Mouse (Mus musculus): ENCODE results near the gene Zfp444. TPM values are rescaled to one million over a fixed set of nuclear protein-coding genes. Genes with fewer than 3 reads are reported as not detected.
"Not testable (repeated sequence)": the region's sequence is repeated elsewhere in the genome, so short reads cannot be mapped to it uniquely, and the experiment has no call there.

The Zfp444 gene
- polyA plus RNA-seq, 1 experiment from 2014 or later = 23.7 TPM

DNA sequence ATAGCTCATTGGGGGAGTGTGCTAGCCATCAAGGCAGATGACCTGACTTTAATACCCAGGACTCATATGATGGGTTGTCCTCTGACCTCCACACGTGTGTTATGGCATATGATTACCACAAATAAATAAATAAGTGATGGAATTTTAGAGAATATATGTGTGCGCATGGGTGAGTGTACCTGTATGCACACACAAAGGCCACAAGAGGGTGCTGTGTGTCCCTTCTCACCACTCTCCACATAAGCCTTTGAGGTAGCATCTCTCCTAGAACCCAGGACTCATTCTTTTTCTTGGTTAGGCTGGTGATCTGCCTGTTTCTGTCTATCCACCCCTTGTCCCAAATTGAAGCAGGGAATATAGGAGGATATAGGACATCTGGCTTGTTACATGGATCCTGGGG, 23.8 kb downstream of the Zfp444 start:
- Histone ChIP-seq H3K27me3 (ENCODE audit: control insufficient read depth, insufficient read depth, low read length) (no peaks in the 10 kb centered on the region), H3K9me3 (ENCODE audit: control insufficient read depth, low read length) (no peaks in the 10 kb centered on the region), H3K9ac (ENCODE audit: low read length) (no peak overlapping the region), H3K4me2 (replicated peaks; ENCODE audit: low read depth) (no peak overlapping the region), H3K4me1 (replicated peaks; ENCODE audit: control insufficient read depth, insufficient read depth) (no peaks in the 10 kb centered on the region), H3K27ac (replicated peaks) (no peak overlapping the region), H3K4me3 (ENCODE audit: low read depth, low read length) (no peak overlapping the region), H3K36me3 (ENCODE audit: control insufficient read depth, insufficient read depth, low read length) (no peaks in the 10 kb centered on the region)
- no peak for ATAC-seq (ENCODE audit: low FRiP score, low TSS enrichment)
- TF ChIP-seq EP300 (optimal IDR thresholded peaks at IDR 0.05) (no peak), CTCF (IDR thresholded peaks at IDR 0.05; ENCODE audit: low read depth) (peak; percentile 50)
- DNase-seq (ENCODE audit: low spot score) = no peak
- WGBS = 35% methylated on average over 2 of the region's 2 CpGs

DNA sequence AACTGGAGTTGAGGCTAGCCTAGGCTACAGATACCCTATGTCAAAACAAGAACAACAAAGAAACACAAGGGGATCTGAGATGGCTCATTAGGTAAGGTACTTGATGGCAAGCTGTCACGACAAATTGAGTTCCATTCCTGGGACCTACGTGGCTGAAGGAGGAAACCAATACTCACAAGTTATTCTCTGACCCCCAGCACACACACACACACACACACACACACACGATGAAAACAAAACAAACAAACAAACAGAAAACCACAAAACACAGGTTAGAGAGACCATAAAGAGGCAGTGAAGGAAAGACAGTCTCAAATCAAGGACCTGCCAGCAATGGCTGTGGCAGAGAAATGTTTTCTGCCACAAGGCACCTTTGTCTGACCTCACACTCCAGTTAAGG, 24.8 kb downstream of the Zfp444 start, which contains the start of gene Galp:
Gene Galp, plus strand, starts transcription at position 301 of the 400 bp plus-strand sequence.
- no peaks in the 10 kb centered on the region for H3K4me1 ChIP-seq (replicated peaks; ENCODE audit: control insufficient read depth, insufficient read depth)
- no peak within 1 kb of the TSS for H3K4me2 ChIP-seq (replicated peaks; ENCODE audit: low read depth)
- WGBS = 61% methylated on average over 3 of the region's 3 CpGs
- H3K9me3 ChIP-seq (ENCODE audit: control insufficient read depth, low read length) = no peaks in the 10 kb centered on the region
- H3K36me3 ChIP-seq (ENCODE audit: control insufficient read depth, insufficient read depth, low read length) = no peaks in the 10 kb centered on the region
- no peak within 1 kb of the TSS for H3K4me3 ChIP-seq (ENCODE audit: low read depth, low read length)
- no peak within 1 kb of the TSS for H3K9ac ChIP-seq (ENCODE audit: low read length)
- ATAC-seq (ENCODE audit: low FRiP score, low TSS enrichment) (no peak), DNase-seq (ENCODE audit: low spot score) (no peak)
- TF ChIP-seq CTCF (IDR thresholded peaks at IDR 0.05; ENCODE audit: low read depth) = no peak
- no peak within 1 kb of the TSS for H3K27ac ChIP-seq (replicated peaks)
- no peaks in the 10 kb centered on the region for H3K27me3 ChIP-seq (ENCODE audit: control insufficient read depth, insufficient read depth, low read length)

DNA sequence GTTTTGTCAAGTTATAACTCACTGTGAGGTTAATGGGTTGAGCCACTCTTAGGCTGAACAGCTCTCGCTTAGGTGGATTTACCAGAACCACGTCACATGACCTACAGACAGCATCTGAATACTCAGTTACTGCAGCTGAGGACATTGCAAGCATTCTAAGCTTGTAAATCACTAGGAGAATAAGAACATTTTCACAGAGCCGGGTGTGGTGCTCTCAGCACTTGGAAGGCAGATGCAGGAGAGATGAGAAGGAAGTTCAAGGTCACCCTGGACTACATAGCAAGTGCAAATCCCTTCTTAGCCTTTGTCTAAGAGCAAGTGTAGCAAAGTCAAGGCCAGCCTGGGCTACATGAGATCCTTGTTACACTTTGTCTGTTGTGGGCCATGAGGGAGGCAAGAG, 32.2 kb downstream of the Zfp444 start:
- H3K9me3 ChIP-seq (ENCODE audit: control insufficient read depth, low read length) = no peaks in the 10 kb centered on the region
- no peak for DNase-seq (ENCODE audit: low spot score)
- 75% methylated on average over 3 of the region's 3 CpGs for WGBS
- no peaks in the 10 kb centered on the region for H3K27me3 ChIP-seq (ENCODE audit: control insufficient read depth, insufficient read depth, low read length)
- no peak overlapping the region for H3K27ac ChIP-seq (replicated peaks)
- H3K4me2 ChIP-seq (replicated peaks; ENCODE audit: low read depth) = no peak overlapping the region
- no peaks in the 10 kb centered on the region for H3K36me3 ChIP-seq (ENCODE audit: control insufficient read depth, insufficient read depth, low read length)
- H3K4me1 ChIP-seq (replicated peaks; ENCODE audit: control insufficient read depth, insufficient read depth) = no peaks in the 10 kb centered on the region
- H3K9ac ChIP-seq (ENCODE audit: low read length) = no peak overlapping the region
- TF ChIP-seq CTCF (IDR thresholded peaks at IDR 0.05; ENCODE audit: low read depth) (no peak), EP300 (optimal IDR thresholded peaks at IDR 0.05) (no peak)
- no peak overlapping the region for H3K4me3 ChIP-seq (ENCODE audit: low read depth, low read length)
- no peak for ATAC-seq (ENCODE audit: low FRiP score, low TSS enrichment)

DNA sequence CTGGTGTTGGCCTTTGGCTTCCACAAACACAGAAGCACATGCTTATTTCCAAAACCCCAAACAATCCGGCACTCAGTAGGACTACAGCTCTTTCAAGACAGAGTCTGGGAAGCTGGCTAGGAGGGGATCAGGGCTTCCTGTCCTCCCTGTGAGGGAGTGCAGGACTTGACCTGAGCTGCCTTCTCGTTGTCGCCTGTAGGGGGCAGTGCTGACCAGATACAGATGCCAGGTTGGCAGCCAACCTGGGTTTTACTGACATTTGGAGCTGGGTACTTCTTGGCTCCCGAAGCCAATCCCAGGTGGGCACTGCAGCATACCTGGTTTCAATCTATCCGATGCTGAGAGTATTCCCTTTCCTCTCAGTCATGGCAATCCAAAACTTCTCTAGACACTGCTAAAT, 41.1 kb downstream of the Zfp444 start:
- Histone ChIP-seq H3K27me3 (ENCODE audit: control insufficient read depth, insufficient read depth, low read length) (no peaks in the 10 kb centered on the region), H3K9me3 (ENCODE audit: control insufficient read depth, low read length) (no peaks in the 10 kb centered on the region), H3K4me2 (replicated peaks; ENCODE audit: low read depth) (no peak overlapping the region), H3K4me1 (replicated peaks; ENCODE audit: control insufficient read depth, insufficient read depth) (no peaks in the 10 kb centered on the region), H3K36me3 (ENCODE audit: control insufficient read depth, insufficient read depth, low read length) (no peaks in the 10 kb centered on the region), H3K27ac (replicated peaks) (no peak overlapping the region), H3K4me3 (ENCODE audit: low read depth, low read length) (no peak overlapping the region), H3K9ac (ENCODE audit: low read length) (no peak overlapping the region)
- WGBS = 47% methylated on average over 5 of the region's 5 CpGs
- peak; percentile 19 for DNase-seq (ENCODE audit: low spot score)
- TF ChIP-seq EP300 (optimal IDR thresholded peaks at IDR 0.05) (no peak), CTCF (IDR thresholded peaks at IDR 0.05; ENCODE audit: low read depth) (peak; percentile 52)
- no peak for ATAC-seq (ENCODE audit: low FRiP score, low TSS enrichment)

DNA sequence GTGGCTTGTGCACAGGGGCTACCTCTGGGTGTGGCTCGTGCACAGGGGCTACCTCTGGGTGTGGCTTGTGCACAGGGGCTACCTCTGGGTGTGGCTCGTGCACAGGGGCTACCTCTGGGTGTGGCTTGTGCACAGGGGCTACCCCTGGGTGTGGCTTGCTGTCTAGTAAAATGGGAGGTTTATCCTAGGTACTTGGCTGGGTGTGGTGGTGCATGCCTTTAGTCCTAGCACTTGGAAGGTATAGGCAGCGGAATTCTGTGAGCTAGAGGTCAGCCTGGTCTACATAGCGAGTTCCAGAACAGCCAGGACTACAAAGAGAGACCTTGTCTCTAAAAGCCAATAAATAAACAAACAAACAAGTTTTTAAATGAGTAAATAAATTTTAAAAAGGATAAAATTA, 42.7 kb downstream of the Zfp444 start:
- WGBS = 67% methylated on average over 3 of the region's 4 CpGs
- ATAC-seq (ENCODE audit: low FRiP score, low TSS enrichment) = not testable (repeated sequence)

DNA sequence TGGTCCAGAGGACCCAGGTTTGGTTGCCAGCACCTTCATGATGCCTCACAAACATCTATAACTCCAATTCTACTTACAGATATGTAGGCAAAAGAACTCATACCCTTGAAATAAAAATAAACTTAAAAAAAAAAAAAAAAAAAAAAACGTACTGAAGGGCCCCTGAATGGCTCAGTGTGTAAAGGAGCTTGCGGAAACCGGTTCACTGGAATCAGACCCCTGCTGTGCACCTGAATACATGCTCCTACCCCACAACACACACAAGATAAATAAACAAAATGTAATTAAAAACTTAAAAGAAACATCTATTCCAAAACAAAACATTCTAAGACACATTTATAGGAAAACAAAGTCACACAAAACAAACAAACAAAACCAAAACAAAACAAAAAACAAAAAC, 48.1 kb downstream of the Zfp444 start:
- 47% methylated on average over 3 of the region's 3 CpGs for WGBS

More for the DNA sequence above, 42.7 kb downstream of the Zfp444 start:
- not testable (repeated sequence) for H3K4me2 ChIP-seq (replicated peaks; ENCODE audit: low read depth); H3K36me3 ChIP-seq (ENCODE audit: control insufficient read depth, insufficient read depth, low read length); H3K27me3 ChIP-seq (ENCODE audit: control insufficient read depth, insufficient read depth, low read length); H3K4me1 ChIP-seq (replicated peaks; ENCODE audit: control insufficient read depth, insufficient read depth); H3K4me3 ChIP-seq (ENCODE audit: low read depth, low read length); DNase-seq (ENCODE audit: low spot score); H3K27ac ChIP-seq (replicated peaks); H3K9ac ChIP-seq (ENCODE audit: low read length); H3K9me3 ChIP-seq (ENCODE audit: control insufficient read depth, low read length)

More for the DNA sequence above, 48.1 kb downstream of the Zfp444 start:
- H3K27me3 ChIP-seq (ENCODE audit: control insufficient read depth, insufficient read depth, low read length) = no peaks in the 10 kb centered on the region
- H3K27ac ChIP-seq (replicated peaks) = no peak overlapping the region
- no peaks in the 10 kb centered on the region for H3K4me1 ChIP-seq (replicated peaks; ENCODE audit: control insufficient read depth, insufficient read depth)
- H3K9ac ChIP-seq (ENCODE audit: low read length) = no peak overlapping the region
- H3K4me2 ChIP-seq (replicated peaks; ENCODE audit: low read depth) = no peak overlapping the region
- TF ChIP-seq CTCF (IDR thresholded peaks at IDR 0.05; ENCODE audit: low read depth) (no peak), EP300 (optimal IDR thresholded peaks at IDR 0.05) (no peak)
- no peaks in the 10 kb centered on the region for H3K9me3 ChIP-seq (ENCODE audit: control insufficient read depth, low read length)
- no peaks in the 10 kb centered on the region for H3K36me3 ChIP-seq (ENCODE audit: control insufficient read depth, insufficient read depth, low read length)
- ATAC-seq (ENCODE audit: low FRiP score, low TSS enrichment) (no peak), DNase-seq (ENCODE audit: low spot score) (no peak)
- no peak overlapping the region for H3K4me3 ChIP-seq (ENCODE audit: low read depth, low read length)

Measured in stomach, postnatal 0 days (tissue).